Mouse (Mus musculus) spleen, postnatal 36 days (tissue): ENCODE measurements around the gene Kif5a.

Experiments used
- DNase-seq, 2 experiments: peaks; one replicate each; pipeline ENCODE4 v3.0.0; 2022; ENCODE audit warnings: low spot score in 2 of 2, mixed read lengths in 1 of 2

Gene Kif5a

DNA sequence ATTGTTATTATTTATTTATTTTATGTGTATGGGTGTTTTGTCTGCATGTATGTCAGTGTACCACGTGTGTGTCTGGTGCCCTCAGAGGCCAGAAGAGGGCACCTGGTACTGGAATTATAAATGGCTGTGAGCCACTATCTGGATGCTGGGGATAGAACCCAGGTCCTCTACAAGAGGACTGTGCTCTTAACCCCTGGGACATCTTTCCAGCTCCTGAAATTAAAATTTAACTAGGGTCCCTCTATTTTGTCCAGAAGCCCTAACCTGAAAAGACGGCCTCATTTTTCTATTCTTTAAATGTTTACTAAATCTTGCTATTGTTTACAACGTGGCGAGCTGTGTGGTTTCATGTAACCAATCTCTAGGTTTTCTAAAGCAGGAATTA, 2.6 kb upstream of the Kif5a start:
- peak in 1 of 2 experiments; percentile 43 for DNase-seq

DNA sequence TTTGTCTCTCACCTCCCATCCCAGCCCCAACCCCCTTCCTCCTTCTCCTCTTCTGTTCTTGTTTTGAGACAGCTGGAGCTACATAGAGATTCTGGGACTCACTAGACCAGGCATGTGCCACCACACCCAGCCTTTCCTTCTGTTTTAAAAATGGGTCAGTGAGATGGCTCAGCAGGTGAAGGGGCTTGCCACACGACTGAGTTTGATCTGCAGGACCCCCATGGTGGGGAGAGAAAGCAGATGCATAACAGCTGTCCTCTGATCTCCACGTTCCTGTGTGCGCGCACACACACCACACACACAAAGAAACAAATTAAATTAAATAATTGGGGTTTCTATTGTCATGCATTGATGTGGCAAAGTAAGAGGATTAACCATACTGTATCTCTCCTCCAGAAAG, 1.8 kb upstream of the Kif5a start:
- DNase-seq = no peak

DNA sequence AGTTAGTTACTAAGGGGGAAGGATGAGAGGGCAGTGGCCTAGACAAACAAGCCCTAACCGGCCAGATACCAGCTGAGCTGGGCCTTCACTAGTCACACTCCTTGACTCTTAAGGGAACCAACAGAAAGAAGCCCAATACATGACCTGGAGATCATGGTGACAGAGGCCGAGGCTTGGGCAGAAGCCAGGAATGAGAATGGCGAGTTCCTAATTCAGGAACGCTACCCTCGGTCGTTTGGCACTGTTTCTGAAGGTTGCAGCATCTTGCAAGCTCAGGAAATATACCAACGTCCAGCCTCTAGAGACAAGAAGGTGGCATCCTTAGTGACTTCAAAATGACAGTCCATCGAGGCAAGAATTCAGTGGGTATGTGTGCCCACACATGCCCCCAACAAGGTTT, 1.2 kb upstream of the Kif5a start:
- DNase-seq = no peak

DNA sequence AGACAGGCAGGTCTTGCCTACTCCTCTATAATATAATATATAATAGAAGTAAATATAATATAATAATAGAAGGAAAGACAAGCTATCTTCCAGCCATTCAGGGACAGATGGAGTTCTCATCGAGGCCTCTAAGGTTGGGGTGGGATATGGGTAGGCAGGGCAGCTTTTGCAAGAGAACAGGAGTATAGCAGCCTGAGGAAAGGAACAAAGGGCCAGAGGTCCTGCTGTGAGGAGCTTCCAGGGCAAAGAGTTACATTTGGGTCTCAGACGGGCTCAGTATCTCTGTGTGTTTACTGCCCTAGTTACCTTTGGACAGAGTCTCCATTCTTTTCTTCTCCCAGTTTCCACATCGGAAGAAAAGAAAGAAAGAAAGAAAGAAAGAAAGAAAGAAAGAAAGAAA, 483 bp upstream of the Kif5a start:
- no peak for DNase-seq

DNA sequence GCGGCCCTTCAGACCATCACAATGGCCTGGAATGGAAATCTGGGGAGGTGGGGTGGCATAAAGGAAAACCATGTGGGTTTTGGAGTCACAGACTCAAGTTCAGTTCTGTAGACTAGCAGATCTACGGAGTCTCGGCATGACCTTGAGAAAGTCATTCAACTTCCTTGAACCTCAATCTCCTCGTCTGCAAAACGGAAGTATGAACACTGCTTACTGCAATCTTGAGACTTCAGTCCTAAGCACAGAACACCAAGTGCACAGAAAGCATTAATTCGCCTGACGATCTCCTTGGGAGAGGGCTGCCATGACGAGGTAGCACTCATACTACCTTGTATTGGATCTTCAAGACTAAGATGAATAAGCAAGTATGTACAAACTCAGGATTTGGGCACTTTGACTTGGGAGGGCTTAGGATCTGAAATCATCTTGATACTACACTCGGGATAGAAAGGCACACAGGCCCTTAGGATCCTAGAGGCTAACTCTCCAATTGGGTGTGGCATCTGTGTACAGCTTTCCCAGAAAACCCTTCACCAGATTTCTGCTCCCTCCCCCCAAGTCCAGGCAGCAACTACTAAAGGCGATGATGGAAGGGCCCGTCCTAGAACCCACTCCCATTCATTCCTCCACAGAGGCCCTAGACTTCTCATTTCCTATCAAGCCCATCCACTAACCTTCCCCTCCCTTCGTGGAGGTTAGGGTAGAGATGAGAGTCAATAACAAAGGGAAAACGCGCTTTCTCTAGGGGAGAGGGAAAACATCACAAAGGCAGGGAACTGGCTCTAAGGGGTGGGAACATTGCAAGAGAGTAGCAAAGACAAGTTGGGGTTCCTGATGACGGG, 1.2 kb downstream of the Kif5a start:
- DNase-seq = no peak

DNA sequence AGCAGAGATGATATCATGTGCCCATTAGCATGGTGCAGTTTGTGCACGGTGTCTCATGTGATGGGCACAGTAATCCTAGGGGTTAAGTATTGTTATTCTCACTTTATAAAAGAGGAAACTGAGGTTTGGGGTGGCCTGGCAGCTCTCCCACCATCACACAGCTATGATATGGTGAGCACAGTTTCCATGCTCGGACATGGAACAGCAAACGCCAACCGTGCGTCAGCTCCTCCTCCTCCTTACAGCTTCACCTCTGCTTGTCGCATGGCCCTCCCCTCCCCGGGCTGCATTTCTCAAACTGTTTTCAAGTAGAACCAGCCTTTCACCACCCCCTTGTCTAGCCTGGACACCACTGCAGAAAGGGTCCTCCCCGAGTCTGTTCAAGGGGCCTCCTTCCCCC, 4.7 kb downstream of the Kif5a start:
- no peak for DNase-seq

DNA sequence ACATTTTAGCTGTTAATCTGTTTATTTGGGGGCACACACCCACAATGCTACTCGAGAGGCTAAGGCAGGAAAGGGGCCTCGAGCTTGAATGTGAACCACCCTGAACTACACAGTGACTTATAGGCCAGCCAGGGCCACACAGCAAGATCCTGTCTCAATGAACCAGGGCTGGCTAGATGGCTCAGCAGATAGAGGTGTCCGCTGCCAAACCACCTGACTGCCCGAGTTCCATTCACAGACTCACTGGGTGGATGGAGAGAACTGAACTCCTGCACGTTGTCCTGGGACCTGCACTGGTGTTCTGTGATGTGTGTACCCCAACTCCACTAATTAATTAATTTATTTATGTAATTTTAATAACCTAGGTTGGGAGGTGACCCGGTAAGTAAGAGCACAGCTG, 5.4 kb downstream of the Kif5a start:
- DNase-seq = no peak

DNA sequence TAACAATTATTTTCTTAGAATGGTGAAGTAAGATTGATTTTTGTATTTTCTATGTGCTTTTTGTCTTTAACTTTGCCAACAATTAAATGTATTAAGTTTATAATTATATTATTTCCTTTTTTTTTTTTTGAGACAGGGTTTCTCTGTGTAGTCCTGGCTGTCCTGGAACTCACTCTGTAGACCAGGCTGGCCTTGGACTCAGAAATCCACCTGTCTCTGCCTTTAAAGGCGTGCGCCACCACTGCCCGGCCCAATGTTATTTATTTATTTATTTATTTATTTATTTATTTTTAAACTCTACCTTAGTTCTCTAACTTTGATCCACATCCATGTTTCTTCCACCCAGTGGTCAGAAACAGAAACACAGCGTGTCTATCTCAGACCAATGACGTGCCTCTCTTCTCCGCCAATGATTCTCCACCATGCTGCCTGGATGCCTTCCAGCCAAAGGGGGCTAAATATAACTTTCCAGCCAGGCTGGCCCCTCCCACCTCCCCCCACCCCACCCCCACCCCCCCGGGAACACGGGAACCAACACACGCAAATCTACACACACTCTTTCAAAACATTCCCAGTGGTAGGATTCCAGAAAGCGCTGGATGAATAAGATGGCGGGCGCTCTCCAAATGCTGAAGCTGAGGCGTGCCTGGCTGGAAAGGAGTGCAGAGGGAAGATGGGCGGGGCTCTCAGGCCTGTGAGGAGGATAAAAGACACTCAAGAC, 7.4 kb downstream of the Kif5a start:
- DNase-seq = no peak

DNA sequence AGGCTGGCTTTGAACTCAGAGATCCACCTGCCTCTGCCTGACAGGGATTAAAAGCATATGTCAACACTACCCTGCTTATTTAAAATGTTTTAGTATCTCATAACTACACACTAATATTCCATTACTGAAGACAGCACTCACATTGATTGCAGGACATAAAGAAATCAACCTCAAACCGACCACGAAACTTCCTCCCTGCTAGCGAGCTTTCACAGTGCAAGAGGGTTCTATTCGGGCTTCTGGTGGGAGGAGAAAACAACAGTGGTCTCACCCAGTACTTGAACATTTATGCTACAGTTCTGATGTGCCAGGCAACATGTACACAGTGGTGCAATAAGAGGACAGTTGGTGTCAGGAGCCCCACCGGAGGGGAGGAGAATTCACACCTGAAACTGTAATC, 12.3 kb downstream of the Kif5a start:
- DNase-seq = no peak

DNA sequence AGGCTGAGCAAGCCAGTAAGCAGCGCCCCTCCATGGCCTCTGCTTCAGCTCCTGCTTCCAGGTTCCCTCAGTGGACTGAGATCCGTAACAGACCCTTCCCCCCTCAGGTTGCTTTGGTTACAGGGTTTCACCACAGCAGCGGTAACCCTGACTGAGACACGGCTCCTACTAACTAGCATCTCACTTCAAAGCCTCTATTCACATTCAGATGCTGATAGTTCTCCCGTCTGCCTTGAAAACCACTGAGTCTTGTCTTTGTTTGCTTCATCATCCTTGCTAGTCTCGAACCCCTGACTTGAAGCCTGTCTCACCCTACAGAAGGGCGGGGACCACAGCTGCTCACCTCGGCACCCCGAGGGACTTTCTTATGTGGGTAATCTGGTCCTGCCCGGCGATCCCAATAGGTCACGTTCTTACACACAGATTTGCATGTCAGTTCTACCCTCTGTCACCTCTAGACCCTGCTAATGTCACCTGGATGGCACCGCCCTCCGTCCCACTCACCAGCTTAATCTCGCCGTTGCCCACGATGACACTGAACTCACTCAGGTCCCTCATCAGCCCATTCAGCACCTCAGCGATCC, 24.8 kb downstream of the Kif5a start:
- DNase-seq = no peak

DNA sequence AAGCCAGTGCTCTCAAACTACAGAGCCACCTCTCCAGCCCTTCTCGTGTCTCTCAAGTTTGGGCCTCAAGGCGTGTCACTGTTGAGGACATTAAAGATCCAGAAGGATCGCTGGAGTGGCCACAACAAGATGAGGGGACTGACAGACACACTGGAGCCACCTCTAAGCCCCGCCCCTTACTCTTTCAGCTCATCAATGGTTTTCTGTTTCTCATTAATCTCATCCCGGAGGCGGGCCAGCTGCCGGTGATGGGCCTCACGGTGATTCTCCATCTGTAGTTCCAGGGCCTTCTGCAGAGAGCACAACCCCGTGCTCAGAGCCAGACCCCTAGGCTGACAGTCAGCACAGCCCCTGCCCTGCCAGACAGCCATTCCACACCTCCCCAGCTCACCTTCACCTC, 26.6 kb downstream of the Kif5a start:
- DNase-seq = no peak

DNA sequence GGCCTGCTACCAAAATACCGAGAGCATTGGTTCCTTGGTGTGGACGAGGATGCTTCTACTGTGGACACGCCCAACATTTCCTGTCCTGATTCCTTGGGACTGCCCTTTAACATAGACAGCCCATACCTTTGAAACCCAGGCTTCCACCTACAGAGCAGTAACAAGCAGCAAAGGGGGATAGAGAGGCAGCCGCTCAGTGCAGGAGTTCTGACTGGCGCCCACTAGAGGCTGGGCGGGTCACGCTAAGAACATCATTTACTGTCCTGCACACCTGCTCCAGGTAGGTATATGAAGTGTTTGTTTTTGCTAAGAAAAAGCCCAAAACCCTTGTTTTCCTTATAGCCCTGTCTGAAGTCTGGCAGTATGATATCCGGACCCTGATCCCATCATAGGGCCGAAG, 30.0 kb downstream of the Kif5a start:
- no peak for DNase-seq

DNA sequence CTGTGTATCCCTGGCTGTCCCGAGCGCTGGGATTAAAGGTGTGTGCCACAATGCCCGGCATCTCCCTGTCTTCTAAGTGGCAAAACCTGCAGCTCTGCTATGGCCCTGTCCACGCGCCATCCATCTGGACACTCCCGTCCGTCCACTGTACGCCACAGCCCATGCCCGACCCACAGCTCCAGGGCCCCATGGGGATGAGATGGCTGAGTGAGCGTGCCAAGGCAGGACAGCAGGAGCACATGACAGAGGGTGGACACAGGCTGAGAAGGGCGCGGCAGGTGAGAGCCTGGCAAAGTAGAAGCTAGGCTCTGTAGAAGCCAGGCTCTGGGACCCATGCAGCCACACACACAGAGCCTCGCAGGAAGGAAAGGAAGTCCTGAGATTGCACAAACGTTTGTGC, 31.4 kb downstream of the Kif5a start:
- no peak for DNase-seq

DNA sequence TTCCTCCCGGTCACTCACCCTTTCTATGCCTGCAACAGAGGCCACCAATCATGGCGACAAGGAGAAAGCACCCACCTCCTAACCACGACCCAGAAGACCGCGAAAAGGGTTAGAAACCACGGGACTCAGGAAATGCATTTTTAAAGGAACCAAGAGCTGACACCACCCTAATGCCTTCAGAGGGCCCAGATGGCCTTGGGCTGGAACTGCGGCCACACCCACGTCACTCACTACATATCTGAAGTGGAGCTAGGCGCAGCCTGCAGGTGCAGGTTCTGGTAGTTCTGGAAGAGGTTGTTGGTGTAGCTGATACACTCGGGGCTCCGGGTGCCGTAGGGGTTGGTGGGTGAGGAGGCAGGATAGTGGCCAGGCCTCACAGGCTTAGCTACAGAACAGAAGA, 32.5 kb downstream of the Kif5a start:
- no peak for DNase-seq

DNA sequence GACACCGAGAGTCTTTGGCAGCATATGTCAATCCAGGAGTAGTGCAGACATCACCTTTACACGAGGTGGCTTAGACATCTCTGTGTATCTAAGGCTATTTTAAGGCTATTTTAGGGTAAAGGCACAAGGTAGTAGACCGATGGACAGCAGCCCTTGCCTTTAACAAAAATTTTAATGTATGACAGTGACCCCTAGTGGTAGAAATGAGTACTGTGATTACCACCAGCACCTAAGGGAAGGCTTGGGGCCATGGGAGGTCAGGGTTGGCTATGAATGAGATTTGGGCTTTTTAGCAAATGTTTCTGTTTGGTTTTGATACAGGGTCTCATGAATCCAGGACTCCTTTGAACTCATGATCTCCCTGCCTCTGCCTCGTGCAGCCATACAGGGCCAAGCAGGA, 34.3 kb downstream of the Kif5a start:
- DNase-seq = peak; percentile 42 to 73

DNA sequence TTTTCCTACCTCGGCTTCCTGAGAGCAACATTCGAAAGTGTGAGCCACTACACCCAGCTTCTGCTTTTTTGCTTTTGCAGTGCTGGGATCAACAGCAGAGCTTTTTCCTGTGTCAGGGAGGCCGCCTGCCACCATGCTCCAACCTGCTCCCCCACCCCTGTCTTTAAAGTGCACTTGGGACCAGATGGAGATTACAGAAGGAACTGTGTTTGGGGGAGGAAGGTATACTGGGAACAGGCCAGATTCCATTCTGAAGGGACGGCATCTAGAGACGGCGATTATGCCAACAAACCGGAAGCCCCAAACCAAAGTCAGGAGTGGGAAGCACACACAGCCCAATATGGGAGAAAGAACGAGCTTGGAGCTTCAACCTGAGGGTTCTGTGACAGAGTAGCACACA, 36.0 kb downstream of the Kif5a start:
- no peak for DNase-seq

DNA sequence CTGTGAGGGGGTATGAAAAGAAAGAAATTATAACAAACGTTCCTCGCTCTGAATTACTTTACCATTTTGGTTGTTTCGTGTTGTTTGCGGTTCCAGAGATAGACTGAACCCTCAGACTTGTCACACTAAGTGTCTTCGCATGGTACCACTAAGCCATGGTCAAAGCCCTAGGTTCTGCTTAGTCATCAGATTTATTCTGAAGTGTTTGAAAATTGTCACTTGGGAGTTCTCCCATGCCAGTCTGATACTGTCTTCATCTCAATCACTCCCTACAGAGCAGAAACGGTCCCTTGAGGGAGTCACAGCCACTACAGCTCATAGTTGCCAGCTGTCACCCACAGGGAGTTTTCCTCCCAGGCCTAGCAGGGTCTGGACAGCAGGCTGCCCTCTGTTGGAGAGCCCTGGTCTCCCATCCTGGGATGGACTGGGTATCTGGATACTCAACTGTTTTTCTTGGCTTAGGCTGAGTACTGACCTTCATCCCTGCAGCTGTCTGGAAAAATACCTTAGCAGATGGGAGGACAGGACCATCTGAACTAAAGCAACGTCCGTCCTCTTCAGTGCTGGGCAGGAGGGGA, 36.7 kb downstream of the Kif5a start:
- no peak for DNase-seq

DNA sequence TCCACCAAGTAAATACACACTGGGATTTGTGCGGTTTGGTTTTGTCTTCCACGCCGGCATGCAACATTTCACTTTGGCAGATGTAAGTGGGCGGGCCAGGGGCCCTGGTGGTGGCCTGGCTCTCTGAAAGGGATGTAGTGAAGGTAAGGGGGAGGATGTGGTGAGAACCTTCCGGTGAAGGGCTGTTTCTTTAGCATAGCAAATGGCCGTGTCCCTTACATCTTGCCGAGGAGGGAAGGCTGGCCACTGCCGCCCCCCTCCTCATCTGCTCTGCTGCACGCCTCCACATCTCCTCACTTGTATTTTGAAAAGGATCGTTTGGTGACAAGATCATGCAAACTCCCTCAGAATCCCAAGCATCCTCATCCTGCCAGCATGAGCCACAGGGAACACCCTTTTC, 37.4 kb downstream of the Kif5a start:
- peak; percentile 53 to 59 for DNase-seq

DNA sequence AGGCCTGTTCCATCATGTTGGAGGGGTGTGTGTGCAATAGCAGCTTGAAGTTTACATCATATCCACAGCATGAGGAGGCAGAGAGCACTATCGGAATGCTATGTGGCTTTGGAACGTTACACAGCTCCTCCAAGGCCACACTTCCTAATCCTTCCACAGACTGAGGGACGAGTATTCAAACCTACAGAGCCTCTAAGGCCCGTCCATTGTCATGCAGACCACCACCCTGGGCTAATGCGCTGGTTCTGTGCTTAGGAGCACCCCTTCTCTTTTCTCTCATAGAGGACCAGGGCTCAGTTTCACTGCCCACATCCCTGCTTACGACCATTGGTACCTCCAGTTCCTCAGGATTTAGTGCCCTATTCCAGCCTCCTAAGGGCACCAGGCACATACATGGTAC, 37.9 kb downstream of the Kif5a start:
- no peak for DNase-seq

DNA sequence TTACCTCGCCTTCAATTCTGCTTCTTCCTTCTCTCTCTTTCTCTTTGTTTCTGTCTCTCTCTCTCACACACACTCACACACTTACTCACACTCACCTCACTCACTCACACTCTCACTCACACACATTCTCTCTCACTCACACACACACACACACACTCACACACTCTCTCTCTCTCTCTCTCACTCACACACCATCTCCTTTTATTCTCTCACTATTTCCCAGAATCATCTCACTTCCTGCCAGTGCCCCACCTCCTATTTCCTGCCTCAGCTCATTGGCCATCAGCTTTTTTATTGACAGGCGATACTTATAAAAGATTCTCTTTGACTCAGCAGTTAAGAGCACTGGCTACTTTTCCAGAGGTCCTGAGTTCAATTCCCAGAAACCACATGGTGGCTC, 44.8 kb downstream of the Kif5a start:
- no peak for DNase-seq

DNA sequence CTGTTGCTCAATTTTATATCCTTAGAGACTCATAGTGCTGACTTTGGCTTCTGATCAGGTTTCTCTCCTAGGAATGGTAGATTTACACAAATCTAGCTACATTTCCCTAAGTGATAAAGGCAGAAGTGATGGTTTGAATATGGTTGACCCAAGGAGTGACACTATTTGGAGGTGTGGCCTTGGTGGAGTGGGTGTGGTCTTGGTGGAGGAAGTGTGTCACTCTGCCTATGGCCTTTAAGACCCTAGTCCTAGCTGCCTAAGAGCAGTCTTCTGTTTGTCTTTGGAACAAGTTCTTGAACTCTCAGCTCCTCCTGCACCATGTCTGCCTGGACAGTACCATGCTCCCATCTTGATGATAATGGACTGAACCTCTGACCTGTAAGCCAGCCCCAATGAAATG, 46.0 kb downstream of the Kif5a start:
- no peak for DNase-seq

DNA sequence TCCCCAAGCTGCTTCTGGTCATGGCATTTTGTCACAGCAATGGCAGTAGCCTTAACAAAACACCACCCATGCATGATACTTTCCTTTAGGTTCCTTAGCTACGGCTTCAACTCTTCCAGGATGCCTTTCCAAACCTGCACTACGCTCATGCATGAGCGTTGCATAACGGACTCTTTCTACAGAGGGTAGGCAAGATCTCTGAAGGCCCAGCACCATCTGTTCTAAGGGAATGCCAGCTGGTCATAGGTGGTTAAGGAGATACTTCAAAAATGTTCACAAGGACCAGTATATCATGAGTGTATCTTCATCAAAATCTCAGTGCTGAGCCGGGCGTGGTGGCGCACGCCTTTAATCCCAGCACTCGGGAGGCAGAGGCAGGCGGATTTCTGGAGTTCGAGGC, 46.7 kb downstream of the Kif5a start:
- no peak for DNase-seq

DNA sequence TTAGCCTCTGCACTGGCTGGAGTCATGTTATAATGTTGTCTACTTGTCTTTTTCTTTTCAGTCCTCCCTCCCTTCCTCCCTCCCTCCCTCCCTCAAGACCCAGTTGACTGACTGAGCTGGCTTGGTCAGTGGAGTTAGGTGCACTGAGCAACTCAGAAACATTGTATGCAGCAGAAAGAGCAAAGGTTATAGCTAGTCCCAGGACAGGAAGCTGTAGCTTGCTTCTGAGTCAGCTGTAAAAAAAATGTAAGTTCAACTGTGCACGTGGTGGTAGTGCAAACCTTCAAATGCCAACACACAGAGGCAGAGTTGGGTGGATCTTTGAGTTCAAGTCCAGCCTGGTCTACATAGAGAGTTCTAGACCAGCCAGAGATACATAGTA, 48.7 kb downstream of the Kif5a start:
- DNase-seq = no peak
